Mouse (Mus musculus) bone marrow, adult 2 months (tissue): ENCODE results near the gene Kctd17.

Source experiments
- CTCF ChIP-seq: fragments of 200-500 bp; IDR thresholded peaks from 2 replicates; pipeline ENCODE4 v1.5.1; 2011; ENCODE audit warnings: low read length, control low read depth; ENCODE audit not compliant: control insufficient read depth, insufficient read depth
- POLR2A ChIP-seq: fragments of 200-500 bp; IDR thresholded peaks from 2 replicates; pipeline ENCODE4 v1.6.1; 2011; ENCODE audit warnings: low read depth, mild to moderate bottlenecking, control low read depth, low read length, borderline replicate concordance; ENCODE audit not compliant: control insufficient read depth

DNA sequence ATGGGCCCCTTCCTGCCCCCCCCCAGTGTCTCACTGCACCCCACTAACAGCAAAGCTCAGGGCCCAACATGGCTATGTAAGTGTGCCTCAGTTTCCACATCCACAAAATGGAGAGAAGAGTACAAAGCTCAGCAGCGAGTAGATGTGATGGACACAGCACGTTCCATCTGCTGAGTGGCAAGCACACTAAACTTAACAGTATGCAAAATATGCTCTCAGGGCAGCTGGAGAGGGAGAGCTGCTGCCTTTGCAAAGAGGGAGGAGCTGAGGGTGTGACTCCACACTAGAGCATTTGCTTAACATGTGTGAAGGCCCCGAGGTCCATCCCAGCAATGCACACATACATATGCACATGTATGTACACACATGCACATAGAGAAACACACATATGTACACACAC, 24.6 kb downstream of the Kctd17 start:
- TF ChIP-seq CTCF: no peak
- TF ChIP-seq POLR2A: no peak
